Mouse (Mus musculus) cortical plate, adult 2 months (tissue): Measurements from ENCODE around the gene Srp68.

Source experiments
- CTCF ChIP-seq: fragments of 200-500 bp; IDR thresholded peaks from 2 replicates; pipeline ENCODE4 v1.5.1; 2011; ENCODE audit warnings: mild to moderate bottlenecking, control low read depth, low read length; ENCODE audit not compliant: insufficient read depth; ENCODE audit errors: extremely low read depth
- POLR2A ChIP-seq: fragments of 200-500 bp; IDR thresholded peaks from 2 replicates; pipeline ENCODE4 v1.6.1; 2011; ENCODE audit warnings: mild to moderate bottlenecking, low read length, control low read depth; ENCODE audit not compliant: insufficient read depth; ENCODE audit errors: extremely low read depth

GRCm38 (mm10) chr11:116269560-116269959 lies 4.5 kb downstream of the Srp68 start:
- no peak for TF ChIP-seq CTCF
- no peak for TF ChIP-seq POLR2A
